Mouse (Mus musculus): ENCODE measurements around the gene Foxn1. TPM values are rescaled to one million over a fixed set of nuclear protein-coding genes. Genes with fewer than 3 reads are reported as not detected.
A peak's percentile ranks its signal among the peaks of the same experiment; 100 is the strongest.

Gene Foxn1
- total RNA-seq, 2 experiments from 2014 or later, result not detected

DNA sequence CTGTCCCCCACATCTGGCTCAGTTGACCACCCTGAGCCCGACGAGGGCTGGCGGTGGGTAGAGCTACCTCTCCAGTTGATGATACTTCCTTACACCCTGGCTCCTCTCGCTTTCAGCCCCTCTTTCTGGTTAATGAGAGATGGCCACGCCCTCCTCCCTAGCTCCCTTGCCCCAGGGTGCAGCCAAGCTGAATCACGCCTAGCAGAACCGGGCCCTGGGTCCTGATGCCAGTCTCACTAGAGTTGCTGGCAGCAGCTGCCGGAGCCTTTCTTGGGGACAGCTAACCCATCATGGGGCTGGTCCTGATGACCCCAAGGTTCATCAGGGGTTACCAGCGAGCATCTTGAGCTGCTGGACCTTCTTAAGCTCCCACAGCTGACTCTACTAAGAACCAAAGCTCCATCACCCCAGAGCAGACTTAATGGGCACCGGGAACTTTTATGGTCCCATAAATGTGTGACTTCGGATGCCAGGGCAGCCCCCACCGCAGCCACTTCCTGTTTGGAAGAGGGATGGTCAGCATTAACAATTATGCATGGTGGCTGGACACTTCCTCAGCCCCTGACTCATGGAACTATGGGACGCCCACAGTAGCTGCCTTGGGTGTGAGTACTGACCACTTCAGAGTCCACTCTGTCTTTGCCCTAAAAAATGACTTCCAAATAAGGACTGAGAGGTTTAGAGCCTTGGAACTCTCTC is 22.9 kb downstream of the Foxn1 start:
- no peak overlapping the region for H3K4me3 ChIP-seq
- DNase-seq (ENCODE audit: low spot score in 2 of 2), result no peak
- H3K27ac ChIP-seq, result no peak overlapping the region
- TF ChIP-seq CTCF (conservative IDR thresholded peaks at IDR 0.05), result no peak

DNA sequence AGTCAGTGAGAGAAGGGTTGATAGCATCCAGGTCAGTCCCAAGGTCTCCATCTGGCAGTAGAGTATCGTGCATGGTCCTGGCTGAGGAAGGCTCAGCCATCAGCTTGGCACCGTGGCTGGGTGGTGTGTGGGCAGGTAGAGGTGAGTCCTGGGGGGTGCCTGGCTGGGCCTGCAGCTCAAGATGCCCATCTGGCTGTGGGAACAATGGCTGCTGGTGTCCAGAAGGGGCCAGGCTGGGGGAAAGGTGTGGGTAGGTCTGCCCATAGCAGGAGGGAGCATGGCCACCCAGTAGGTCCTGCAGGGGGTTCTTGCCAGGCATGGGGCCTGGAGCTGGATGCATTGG is 25.6 kb downstream of the Foxn1 start:
- no peak overlapping the region for H3K27ac ChIP-seq
- TF ChIP-seq CTCF (conservative IDR thresholded peaks at IDR 0.05), result no peak
- H3K4me3 ChIP-seq, result no peak overlapping the region
- no peak for DNase-seq (ENCODE audit: low spot score in 2 of 2)

GRCm38 (mm10) chr11:78360125-78360788 is 26.1 kb downstream of the Foxn1 start:
- Histone ChIP-seq H3K4me3 (peak overlapping the region; percentile 49), H3K27ac (no peak overlapping the region)
- DNase-seq (ENCODE audit: low spot score in 2 of 2), result peak; percentile 59 to 69
- peak; percentile 86 for TF ChIP-seq CTCF (conservative IDR thresholded peaks at IDR 0.05)

- TF ChIP-seq CTCF (conservative IDR thresholded peaks at IDR 0.05), result peak; percentile 89
- Histone ChIP-seq H3K27ac (no peak overlapping the region), H3K4me3 (no peak overlapping the region)
- peak in 1 of 2 experiments; percentile 52 for DNase-seq (ENCODE audit: low spot score in 2 of 2)
These were observed 27.9 kb downstream of the Foxn1 start for GRCm38 (mm10) chr11:78358330-78359007.

- DNase-seq (ENCODE audit: low spot score in 2 of 2), result peak in 1 of 2 experiments; percentile 80
- Histone ChIP-seq H3K4me3 (no peak overlapping the region), H3K27ac (no peak overlapping the region)
- TF ChIP-seq CTCF (conservative IDR thresholded peaks at IDR 0.05), result peak; percentile 93
These were observed 30.7 kb downstream of the Foxn1 start for GRCm38 (mm10) chr11:78355471-78356238.

DNA sequence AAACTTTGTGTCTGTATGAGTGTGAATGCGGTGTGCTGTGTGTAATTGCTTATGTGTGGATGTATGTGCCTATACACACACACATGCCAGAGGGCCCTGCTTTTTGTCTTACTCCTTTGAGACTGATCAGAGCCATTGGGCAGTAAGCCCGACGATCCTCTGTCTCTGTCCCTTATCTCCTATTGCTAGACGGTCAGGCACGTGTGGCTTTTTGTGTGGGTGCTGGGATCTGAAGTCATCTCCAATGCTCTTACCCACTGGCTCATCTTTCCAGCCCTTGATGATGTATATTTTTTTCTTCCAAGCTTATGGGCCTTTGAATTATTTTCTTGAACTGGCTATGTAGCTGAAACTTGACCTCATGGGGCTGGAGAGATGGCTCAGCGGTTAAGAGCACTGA is 31.5 kb downstream of the Foxn1 start:
- DNase-seq (ENCODE audit: low spot score in 2 of 2), result no peak
- TF ChIP-seq CTCF (conservative IDR thresholded peaks at IDR 0.05), result no peak
- no peak overlapping the region for H3K4me3 ChIP-seq

GRCm38 (mm10) chr11:78353081-78353480 is 33.3 kb downstream of the Foxn1 start:
- DNase-seq (ENCODE audit: low spot score in 2 of 2), result no peak
- TF ChIP-seq CTCF (conservative IDR thresholded peaks at IDR 0.05), result no peak
- Histone ChIP-seq H3K4me3 (no peak overlapping the region), H3K27ac (no peak overlapping the region)

More for the DNA sequence above, 31.5 kb downstream of the Foxn1 start:
- no peak overlapping the region for H3K27ac ChIP-seq

- H3K27ac ChIP-seq, result no peak overlapping the region
- no peak for DNase-seq (ENCODE audit: low spot score in 2 of 2)
- no peak for TF ChIP-seq CTCF (conservative IDR thresholded peaks at IDR 0.05)
- H3K4me3 ChIP-seq, result no peak overlapping the region
These were observed 36.7 kb downstream of the Foxn1 start for GRCm38 (mm10) chr11:78349441-78350358.

DNA sequence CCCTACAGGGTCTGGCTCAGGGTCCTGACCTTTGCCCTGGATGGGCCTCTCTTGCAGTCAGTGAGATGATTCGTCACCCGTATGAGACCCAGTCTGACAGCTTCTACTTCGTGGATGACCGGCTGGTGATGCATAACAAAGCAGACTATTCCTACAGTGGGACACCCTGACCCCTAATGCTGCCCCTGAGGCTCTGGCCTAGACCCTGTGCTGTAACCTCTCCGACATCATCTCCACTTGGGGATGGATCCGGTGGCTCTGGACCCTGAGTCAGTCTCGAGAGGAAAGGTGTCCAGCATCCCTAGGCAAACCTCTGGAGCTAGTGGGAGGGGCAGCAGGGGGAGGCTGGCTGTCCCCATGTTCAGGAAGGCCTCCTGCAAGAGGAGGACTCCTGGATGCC is 37.9 kb downstream of the Foxn1 start:
- Histone ChIP-seq H3K4me3 (no peak overlapping the region), H3K27ac (no peak overlapping the region)
- DNase-seq (ENCODE audit: low spot score in 2 of 2), result no peak
- no peak for TF ChIP-seq CTCF (conservative IDR thresholded peaks at IDR 0.05)

DNA sequence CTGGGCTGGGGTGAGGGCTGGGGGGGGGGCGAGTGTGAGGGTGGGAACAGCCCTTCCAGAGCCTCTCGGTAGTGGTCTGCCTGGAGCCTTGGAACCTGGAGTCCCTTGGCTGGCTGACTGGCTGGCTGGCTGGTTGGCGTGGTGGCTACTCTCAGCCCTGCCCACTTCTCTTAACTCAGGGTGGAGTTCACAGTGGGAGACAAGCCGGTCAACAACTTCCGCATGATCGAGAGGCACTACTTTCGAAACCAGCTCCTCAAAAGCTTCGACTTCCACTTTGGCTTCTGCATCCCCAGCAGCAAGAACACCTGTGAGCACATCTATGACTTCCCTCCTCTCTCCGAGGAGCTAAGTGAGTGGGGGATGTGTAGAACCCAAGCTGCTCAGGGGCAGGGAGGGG is 38.5 kb downstream of the Foxn1 start:
- Histone ChIP-seq H3K4me3 (no peak overlapping the region), H3K27ac (no peak overlapping the region)
- no peak for DNase-seq (ENCODE audit: low spot score in 2 of 2)
- TF ChIP-seq CTCF (conservative IDR thresholded peaks at IDR 0.05), result no peak

- peak; percentile 96 for TF ChIP-seq CTCF (conservative IDR thresholded peaks at IDR 0.05)
- Histone ChIP-seq H3K27ac (no peak overlapping the region), H3K4me3 (no peak overlapping the region)
- DNase-seq (ENCODE audit: low spot score in 2 of 2), result peak; percentile 56 to 71
These were observed 39.1 kb downstream of the Foxn1 start for GRCm38 (mm10) chr11:78347070-78347754.
